Mouse (Mus musculus): ENCODE measurements at regions not wholly inside any gene's neighbourhood (a gene's known extent, or its start where the extent isn't known, plus 50 kb on each side); places are given as distances from the start of the nearest gene placed in this dataset.

- TF ChIP-seq POLR2A (IDR thresholded peaks at IDR 0.05; ENCODE audit: borderline replicate concordance, extremely low read depth, insufficient read depth, insufficient read length, poor library complexity, severe bottlenecking) (no peak), CTCF (IDR thresholded peaks at IDR 0.05; ENCODE audit: borderline replicate concordance, extremely low read depth, insufficient read depth, insufficient read length) (no peak)
Measured at GRCm38 (mm10) chr16:47568051-47568450, 715.5 kb upstream of the Dppa4 start.

All from brain, embryonic 14.5 days (tissue).